Mouse (Mus musculus): ENCODE results near the gene Gm14781.
"Not testable (repeated sequence)": the region's sequence is repeated elsewhere in the genome, so short reads cannot be mapped to it uniquely, and the experiment has no call there.

Gene Gm14781

DNA sequence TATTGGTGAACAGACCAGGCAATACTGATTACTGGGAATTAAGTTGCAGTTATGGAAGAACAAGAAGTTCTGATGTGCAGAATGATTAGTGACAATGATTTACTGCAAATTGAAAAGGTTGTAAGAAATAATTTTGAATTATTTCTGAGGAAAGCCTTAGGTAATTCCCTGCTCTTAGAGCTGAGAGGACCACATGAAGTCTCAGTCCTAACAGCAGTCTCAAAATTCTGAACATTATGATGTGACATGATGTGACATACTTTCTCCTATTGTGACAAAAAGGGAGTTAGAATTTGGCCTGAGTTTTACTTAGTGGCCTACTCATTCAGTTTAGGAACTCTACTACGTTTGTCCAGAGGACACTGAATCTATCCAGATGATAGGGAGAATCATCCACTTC is at the start of gene Gm14781:
TSS of gene Gm14781 (plus strand) at position 301 of the 400 bp plus-strand sequence.
- not testable (repeated sequence) for H3K36me3 ChIP-seq (ENCODE audit: control insufficient read depth, insufficient read depth, low read length, poor library complexity, severe bottlenecking); H3K27me3 ChIP-seq (ENCODE audit: control insufficient read depth, insufficient read depth, low read length, poor library complexity, severe bottlenecking); DNase-seq (ENCODE audit: low read depth, low spot score)

DNA sequence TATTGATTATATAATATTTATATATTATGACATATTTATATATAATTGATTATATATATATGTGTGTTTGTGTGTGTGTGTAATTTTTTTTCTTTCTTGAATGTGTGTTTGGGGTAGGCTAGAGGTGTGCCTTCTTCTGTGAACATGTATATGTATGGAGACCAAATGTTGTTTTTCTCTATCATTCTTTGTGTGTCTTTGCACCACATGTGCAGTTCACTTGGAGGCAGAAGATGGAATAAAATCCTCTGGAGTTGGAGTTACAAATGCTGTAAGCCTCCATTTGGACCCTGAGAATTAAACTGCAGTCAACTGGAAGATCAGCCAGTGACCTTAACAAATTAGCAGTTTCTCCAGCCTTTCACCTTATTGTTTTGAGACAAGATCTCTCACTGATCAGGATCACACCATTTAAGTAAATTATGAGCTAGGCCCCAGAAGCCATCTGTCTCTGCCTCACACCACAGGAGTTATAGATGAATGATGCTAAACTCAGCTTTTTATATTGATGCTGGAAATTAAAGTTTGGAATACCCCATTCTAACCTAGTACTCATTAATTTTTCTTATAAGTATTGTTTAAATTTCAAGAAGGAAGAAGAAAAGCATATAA is 23.1 kb downstream of the Gm14781 start:
- H3K36me3 ChIP-seq (ENCODE audit: control insufficient read depth, insufficient read depth, low read length, poor library complexity, severe bottlenecking); DNase-seq (ENCODE audit: low read depth, low spot score); H3K27me3 ChIP-seq (ENCODE audit: control insufficient read depth, insufficient read depth, low read length, poor library complexity, severe bottlenecking): not testable (repeated sequence)

All from splenic B cell, adult 2 months (primary cell).